Mouse (Mus musculus): ENCODE measurements around the gene 4930539E08Rik. TPM values are rescaled to one million over a fixed set of nuclear protein-coding genes. Genes with fewer than 3 reads are reported as not detected.

The 4930539E08Rik gene
- polyA plus RNA-seq, 2 experiments: 0.18 to 0.35 TPM

GRCm38 (mm10) chr17:28943740-28944139 is 28.6 kb upstream of the 4930539E08Rik start, which contains the start of gene Pxt1:
Gene Pxt1 (minus strand): TSS chr17:28943840.
- H3K9ac ChIP-seq (ENCODE audit: low read depth, low read length, severe bottlenecking): no peak within 1 kb of the TSS
- H3K36me3 ChIP-seq (ENCODE audit: control insufficient read depth, insufficient read depth, low read length): no peaks in the 10 kb centered on the region
- no peaks in the 10 kb centered on the region for H3K4me1 ChIP-seq (ENCODE audit: control insufficient read depth, insufficient read depth, low read length)
- no peak for TF ChIP-seq POLR2A (IDR thresholded peaks at IDR 0.05; ENCODE audit: borderline replicate concordance, extremely low read depth, insufficient read depth, insufficient read length)
- no peak for DNase-seq (ENCODE audit: low spot score)
- WGBS: 87% methylated on average over 7 of the region's 7 CpGs
- H3K27me3 ChIP-seq (ENCODE audit: control insufficient read depth, insufficient read depth, low read length): no peaks in the 10 kb centered on the region
- no peak within 1 kb of the TSS for H3K4me3 ChIP-seq (replicated peaks; ENCODE audit: low read length)
- ATAC-seq (ENCODE audit: low FRiP score, low read depth): no peak
- peaks cover 5% of the 10 kb centered on the region; the same call in 1 of the 2 replicates for H3K9me3 ChIP-seq (ENCODE audit: control insufficient read depth, low read length)
- H3K4me2 ChIP-seq (replicated peaks; ENCODE audit: low read depth, low read length, severe bottlenecking): no peak within 1 kb of the TSS
- H3K27ac ChIP-seq (replicated peaks; ENCODE audit: low read depth, low read length): no peak within 1 kb of the TSS

GRCm38 (mm10) chr17:28942101-28942500 is 27.0 kb upstream of the 4930539E08Rik start:
- ATAC-seq (ENCODE audit: low FRiP score, low read depth): no peak
- Histone ChIP-seq H3K9ac (ENCODE audit: low read depth, low read length, severe bottlenecking) (no peak overlapping the region), H3K36me3 (ENCODE audit: control insufficient read depth, insufficient read depth, low read length) (no peaks in the 10 kb centered on the region), H3K27me3 (ENCODE audit: control insufficient read depth, insufficient read depth, low read length) (no peaks in the 10 kb centered on the region), H3K4me1 (ENCODE audit: control insufficient read depth, insufficient read depth, low read length) (no peaks in the 10 kb centered on the region), H3K27ac (replicated peaks; ENCODE audit: low read depth, low read length) (no peak overlapping the region), H3K9me3 (ENCODE audit: control insufficient read depth, low read length) (no peaks in the 10 kb centered on the region), H3K4me2 (replicated peaks; ENCODE audit: low read depth, low read length, severe bottlenecking) (no peak overlapping the region), H3K4me3 (replicated peaks; ENCODE audit: low read length) (no peak overlapping the region)
- DNase-seq (ENCODE audit: low spot score): no peak
- WGBS: 76% methylated on average over 10 of the region's 11 CpGs
- TF ChIP-seq POLR2A (IDR thresholded peaks at IDR 0.05; ENCODE audit: borderline replicate concordance, extremely low read depth, insufficient read depth, insufficient read length): no peak

- no peaks in the 10 kb centered on the region for H3K36me3 ChIP-seq (ENCODE audit: control insufficient read depth, insufficient read depth, low read length)
- no peak overlapping the region for H3K9ac ChIP-seq (ENCODE audit: low read depth, low read length, severe bottlenecking)
- 92% methylated on average over 25 of the region's 25 CpGs for WGBS
- DNase-seq (ENCODE audit: low spot score) (no peak), ATAC-seq (ENCODE audit: low FRiP score, low read depth) (no peak)
- TF ChIP-seq POLR2A (IDR thresholded peaks at IDR 0.05; ENCODE audit: borderline replicate concordance, extremely low read depth, insufficient read depth, insufficient read length): no peak
- H3K4me1 ChIP-seq (ENCODE audit: control insufficient read depth, insufficient read depth, low read length): no peaks in the 10 kb centered on the region
- H3K4me3 ChIP-seq (replicated peaks; ENCODE audit: low read length): no peak overlapping the region
- H3K9me3 ChIP-seq (ENCODE audit: control insufficient read depth, low read length): no peaks in the 10 kb centered on the region
- H3K27ac ChIP-seq (replicated peaks; ENCODE audit: low read depth, low read length): no peak overlapping the region
- H3K27me3 ChIP-seq (ENCODE audit: control insufficient read depth, insufficient read depth, low read length): no peaks in the 10 kb centered on the region
- H3K4me2 ChIP-seq (replicated peaks; ENCODE audit: low read depth, low read length, severe bottlenecking): no peak overlapping the region
Measured at GRCm38 (mm10) chr17:28940776-28941555, 25.8 kb upstream of the 4930539E08Rik start.

- Histone ChIP-seq H3K9ac (ENCODE audit: low read depth, low read length, severe bottlenecking) (no peak overlapping the region), H3K4me3 (replicated peaks; ENCODE audit: low read length) (no peak overlapping the region), H3K27me3 (ENCODE audit: control insufficient read depth, insufficient read depth, low read length) (no peaks in the 10 kb centered on the region), H3K4me2 (replicated peaks; ENCODE audit: low read depth, low read length, severe bottlenecking) (no peak overlapping the region), H3K36me3 (ENCODE audit: control insufficient read depth, insufficient read depth, low read length) (no peaks in the 10 kb centered on the region), H3K4me1 (ENCODE audit: control insufficient read depth, insufficient read depth, low read length) (no peaks in the 10 kb centered on the region), H3K27ac (replicated peaks; ENCODE audit: low read depth, low read length) (no peak overlapping the region), H3K9me3 (ENCODE audit: control insufficient read depth, low read length) (no peaks in the 10 kb centered on the region)
- no peak for TF ChIP-seq POLR2A (IDR thresholded peaks at IDR 0.05; ENCODE audit: borderline replicate concordance, extremely low read depth, insufficient read depth, insufficient read length)
- no peak for DNase-seq (ENCODE audit: low spot score)
- ATAC-seq (ENCODE audit: low FRiP score, low read depth): no peak
- 82% methylated on average over 10 of the region's 10 CpGs for WGBS
Measured at GRCm38 (mm10) chr17:28936622-28937345, 21.7 kb upstream of the 4930539E08Rik start.

- ATAC-seq (ENCODE audit: low FRiP score, low read depth): no peak
- Histone ChIP-seq H3K4me2 (replicated peaks; ENCODE audit: low read depth, low read length, severe bottlenecking) (no peak overlapping the region), H3K27ac (replicated peaks; ENCODE audit: low read depth, low read length) (no peak overlapping the region), H3K27me3 (ENCODE audit: control insufficient read depth, insufficient read depth, low read length) (no peaks in the 10 kb centered on the region), H3K9ac (ENCODE audit: low read depth, low read length, severe bottlenecking) (no peak overlapping the region), H3K9me3 (ENCODE audit: control insufficient read depth, low read length) (no peaks in the 10 kb centered on the region), H3K4me3 (replicated peaks; ENCODE audit: low read length) (no peak overlapping the region), H3K36me3 (ENCODE audit: control insufficient read depth, insufficient read depth, low read length) (no peaks in the 10 kb centered on the region), H3K4me1 (ENCODE audit: control insufficient read depth, insufficient read depth, low read length) (no peaks in the 10 kb centered on the region)
- DNase-seq (ENCODE audit: low spot score): no peak
- 97% methylated on average over 7 of the region's 7 CpGs for WGBS
- no peak for TF ChIP-seq POLR2A (IDR thresholded peaks at IDR 0.05; ENCODE audit: borderline replicate concordance, extremely low read depth, insufficient read depth, insufficient read length)
Measured at GRCm38 (mm10) chr17:28936133-28936532, 21.0 kb upstream of the 4930539E08Rik start.

All from limb, embryonic 14.5 days (tissue).